19 mouse cellular contexts compared by ENCODE assay signal in genomic region chr4:61902136-61902535, GRCm38 (mm10).
DNase-seq lines count a peak whose midpoint lies in the region; ATAC-seq lines count a peak whose summit lies in the region.
"Had no signal": no experiment of that assay in that cellular context is flagged by ENCODE, and none has a peak within 500 bp of the region (broad histone marks: within the 10 kb centered on the region; RNA-seq: fewer than 3 reads in every experiment).

No protein-coding gene starts in this region.

- no peak overlapping the region for H3K9ac ChIP-seq in midbrain, embryonic 14.5 days (replicated peaks; ENCODE audit: low read length)
- no peak overlapping the region for H3K9ac ChIP-seq in midbrain, embryonic 16.5 days (ENCODE audit: low read depth, low read length)
- H3K9ac ChIP-seq: embryonic facial prominence, embryonic 15.5 days; hindbrain, embryonic 13.5 days had no signal

- 0 out of 2 replicates have a peak, but pooled peaks cover 5% of the 10 kb centered on the region for H3K9me3 ChIP-seq in midbrain, embryonic 14.5 days (ENCODE audit: control insufficient read depth, low read length)
- H3K9me3 ChIP-seq in midbrain, embryonic 16.5 days (replicated peaks; ENCODE audit: control insufficient read depth, low read length, poor library complexity, severe bottlenecking), result no peaks in the 10 kb centered on the region
- H3K9me3 ChIP-seq: embryonic facial prominence, embryonic 15.5 days had no signal

- DNase-seq in cerebellum, postnatal 10 days, result peak; percentile 2 to 10
- DNase-seq in cerebellum, adult 11-12 months, result no peak
- DNase-seq in midbrain, embryonic 14.5 days, result no peak
- DNase-seq in adrenal gland, postnatal 14 days, result peak; percentile 13
- DNase-seq in left cerebral cortex, postnatal 25 days (ENCODE audit: low spot score in 2 of 2), result no peak
- DNase-seq: cerebellum, adult 2 months; embryo, embryonic 11 days; gastrocnemius, postnatal 36 days; heart, adult 18-20 months; kidney, adult 11 months had no signal

- no peak overlapping the region for H3K4me3 ChIP-seq in midbrain, embryonic 14.5 days (replicated peaks; ENCODE audit: low read depth, low read length)
- H3K4me3 ChIP-seq in midbrain, embryonic 16.5 days (ENCODE audit: low read depth, low read length), result no peak overlapping the region
- H3K4me3 ChIP-seq: embryonic facial prominence, embryonic 15.5 days; erythroblast, embryonic 14.5 days; forebrain, embryonic 10.5 days; heart, embryonic 10.5 days; hindbrain, embryonic 13.5 days had no signal

- H3K27ac ChIP-seq in midbrain, embryonic 14.5 days (replicated peaks; ENCODE audit: low read depth, low read length), result no peak overlapping the region
- no peak overlapping the region for H3K27ac ChIP-seq in midbrain, embryonic 16.5 days (ENCODE audit: low read length)
- H3K27ac ChIP-seq: embryonic facial prominence, embryonic 15.5 days; forebrain, embryonic 10.5 days; heart, embryonic 10.5 days; hindbrain, embryonic 13.5 days; hindbrain, postnatal 0 days had no signal

- no peak overlapping the region for H3K4me2 ChIP-seq in midbrain, embryonic 14.5 days (ENCODE audit: low read length)
- H3K4me2 ChIP-seq in midbrain, embryonic 16.5 days (ENCODE audit: low read length), result no peak overlapping the region
- H3K4me2 ChIP-seq: embryonic facial prominence, embryonic 15.5 days; hindbrain, embryonic 13.5 days had no signal

- H3K36me3 ChIP-seq in midbrain, embryonic 14.5 days (ENCODE audit: control insufficient read depth, insufficient read depth, low read length), result no peaks in the 10 kb centered on the region
- H3K36me3 ChIP-seq in midbrain, embryonic 16.5 days (ENCODE audit: control insufficient read depth, insufficient read depth, low read length), result no peaks in the 10 kb centered on the region
- H3K36me3 ChIP-seq: embryonic facial prominence, embryonic 15.5 days; forebrain, embryonic 10.5 days; heart, embryonic 10.5 days; hindbrain, embryonic 13.5 days had no signal

- 0 out of 2 replicates have a peak, but pooled peaks have one; percentile 27 for ATAC-seq in midbrain, embryonic 14.5 days (ENCODE audit: low FRiP score, low TSS enrichment)
- no peak for ATAC-seq in midbrain, embryonic 16.5 days
- ATAC-seq: forebrain, embryonic 14.5 days; hindbrain, postnatal 0 days had no signal

- no peaks in the 10 kb centered on the region for H3K4me1 ChIP-seq in midbrain, embryonic 14.5 days (ENCODE audit: control insufficient read depth, insufficient read depth, low read length)
- H3K4me1 ChIP-seq in midbrain, embryonic 16.5 days (ENCODE audit: control insufficient read depth, insufficient read depth, low read length), result no peaks in the 10 kb centered on the region
- H3K4me1 ChIP-seq: embryonic facial prominence, embryonic 15.5 days; forebrain, embryonic 10.5 days; heart, embryonic 10.5 days; hindbrain, embryonic 13.5 days had no signal

- intact Hi-C loops in left cerebral cortex, postnatal 25 days (cut with DNase I), result no loop called here

- H3K27me3 ChIP-seq in midbrain, embryonic 14.5 days (ENCODE audit: control insufficient read depth, insufficient read depth, low read length), result no peaks in the 10 kb centered on the region
- H3K27me3 ChIP-seq in midbrain, embryonic 16.5 days (ENCODE audit: control insufficient read depth, insufficient read depth, low read depth, low read length), result no peaks in the 10 kb centered on the region
- H3K27me3 ChIP-seq: CH12.LX; embryonic facial prominence, embryonic 15.5 days; hindbrain, embryonic 13.5 days had no signal

- WGBS in midbrain, embryonic 14.5 days, result 91% methylated on average over 9 of the region's 9 CpGs
- 91% methylated on average over 9 of the region's 9 CpGs for whole genome bisulfite sequencing in midbrain, embryonic 16.5 days

Comparison
In these comparisons a context has a peak if more than half of its experiments do, and no peak if none do; other contexts are left out.
1. DNase-seq: peak in cerebellum, postnatal 10 days (2 of 2) and adrenal gland, postnatal 14 days (single experiment); none in cerebellum, adult 11-12 months (single experiment), midbrain, embryonic 14.5 days (single experiment) and left cerebral cortex, postnatal 25 days (0 of 2).